Mouse (Mus musculus): ENCODE data around the gene Mkrn1.

- TF ChIP-seq EP300 (IDR thresholded peaks at IDR 0.05; ENCODE audit: low read depth) (no peak), CTCF (IDR thresholded peaks at IDR 0.05; ENCODE audit: low read depth) (no peak)
Measured at GRCm38 (mm10) chr6:39440207-39440606, 19.9 kb upstream of the Mkrn1 start.
